Mouse (Mus musculus): Measurements from ENCODE around the gene Vegfb. TPM values are rescaled to one million over a fixed set of nuclear protein-coding genes. Genes with fewer than 3 reads are reported as not detected.
"Not testable (repeated sequence)": the region's sequence is repeated elsewhere in the genome, so short reads cannot be mapped to it uniquely, and the experiment has no call there.

The Vegfb gene
- total RNA-seq, 2 experiments from 2014 or later, result 110 to 139 TPM

GRCm38 (mm10) chr19:6992011-6992858, 4.8 kb upstream of the Vegfb start, which contains the start of gene Dnajc4:
Gene Dnajc4, minus strand, starts transcription at chr19:6992572.
- DNase-seq, result peak; percentile 97

DNA sequence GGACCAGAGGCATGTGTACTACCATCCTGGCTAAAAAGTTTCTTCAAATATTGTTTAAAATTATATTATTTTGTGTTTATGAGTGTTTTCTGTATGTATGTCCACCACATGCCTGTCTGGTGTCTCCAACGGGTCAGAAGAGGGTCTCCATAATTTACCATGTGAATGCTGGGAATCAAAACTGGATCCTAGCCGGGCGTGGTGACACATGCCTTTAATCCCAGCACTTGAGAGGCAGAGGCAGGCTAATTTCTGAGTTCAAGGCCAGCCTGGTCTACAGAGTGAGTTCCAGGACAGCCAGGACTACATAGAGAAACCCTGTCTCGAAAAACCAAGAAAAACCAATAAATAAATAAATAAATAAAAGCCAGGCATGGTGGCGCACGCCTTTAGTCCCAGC, 3.7 kb upstream of the Vegfb start:
- not testable (repeated sequence) for DNase-seq

DNA sequence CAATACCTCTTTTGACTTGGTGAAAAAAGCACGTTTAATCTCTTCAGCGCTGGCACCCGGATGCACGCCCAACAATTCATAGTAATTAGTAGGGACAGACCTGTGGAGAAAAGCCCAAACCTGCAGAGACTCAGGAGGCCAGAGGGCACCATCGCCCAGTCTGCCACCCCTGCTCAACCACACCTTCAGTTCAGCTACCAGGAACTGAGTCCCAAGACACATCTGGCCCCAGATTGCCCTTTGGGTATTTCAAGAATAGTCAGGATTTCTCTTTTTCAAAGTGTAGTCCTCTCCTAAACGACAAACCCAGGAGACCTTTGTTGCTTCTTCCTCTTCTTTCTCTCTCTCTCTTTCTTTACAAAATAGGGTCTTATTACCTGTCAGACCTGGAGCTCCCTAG, 3.3 kb upstream of the Vegfb start:
- no peak for DNase-seq

GRCm38 (mm10) chr19:6989251-6989650, 1.8 kb upstream of the Vegfb start:
- DNase-seq, result no peak

DNA sequence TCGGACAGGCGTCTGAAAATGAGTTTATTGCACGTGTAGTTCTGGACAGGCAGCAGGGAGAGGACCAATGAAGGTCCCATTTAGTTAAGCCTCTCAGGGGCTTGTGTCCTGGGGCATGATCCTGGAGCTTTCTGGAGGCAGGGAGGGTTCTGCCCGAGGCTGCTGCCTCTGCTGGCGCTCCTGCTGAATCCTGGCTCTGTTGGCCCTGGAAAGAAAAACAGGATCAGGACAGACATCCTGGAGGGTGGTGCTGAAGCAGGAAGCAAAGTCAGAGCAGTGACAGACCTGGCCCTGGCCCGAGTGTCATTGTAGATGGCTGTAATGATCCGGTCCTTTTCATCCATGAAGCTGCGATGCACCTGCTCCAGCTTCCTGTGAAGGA, 444 bp upstream of the Vegfb start:
- DNase-seq, result no peak

DNA sequence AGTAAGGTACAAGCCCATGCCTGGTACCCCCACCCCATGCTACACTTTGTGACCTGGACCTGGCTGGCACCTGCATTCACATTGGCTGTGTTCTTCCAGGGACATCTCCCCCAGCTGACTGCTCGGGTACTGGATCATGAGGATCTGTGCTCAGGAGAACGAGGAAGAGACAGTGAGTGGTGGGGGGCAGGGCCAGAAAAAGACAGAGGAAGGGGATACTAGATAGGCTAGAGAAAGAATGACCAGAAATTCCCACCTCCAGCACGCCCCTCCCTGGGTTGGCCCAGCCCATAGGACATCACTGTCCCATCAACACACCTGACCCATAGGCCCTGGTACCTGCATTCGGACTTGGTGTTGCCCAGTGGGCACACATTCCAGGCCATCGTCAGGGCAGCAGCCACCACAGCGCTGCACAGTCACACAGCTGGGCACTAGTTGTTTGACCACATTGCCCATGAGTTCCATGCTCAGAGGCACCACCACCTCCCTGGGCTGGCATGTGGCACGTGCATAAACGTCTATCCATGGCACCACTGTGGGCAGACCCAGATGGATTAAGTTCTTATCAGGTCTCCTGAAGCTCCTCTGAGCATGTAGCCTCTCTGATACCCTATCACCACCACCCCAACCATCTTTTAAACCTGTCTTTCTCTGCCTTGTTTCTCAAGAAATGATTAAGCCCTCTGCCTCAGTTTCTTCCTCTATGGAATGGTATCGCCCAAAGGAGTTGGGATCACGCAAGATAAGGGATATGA, 1.3 kb downstream of the Vegfb start:
- no peak for DNase-seq

DNA sequence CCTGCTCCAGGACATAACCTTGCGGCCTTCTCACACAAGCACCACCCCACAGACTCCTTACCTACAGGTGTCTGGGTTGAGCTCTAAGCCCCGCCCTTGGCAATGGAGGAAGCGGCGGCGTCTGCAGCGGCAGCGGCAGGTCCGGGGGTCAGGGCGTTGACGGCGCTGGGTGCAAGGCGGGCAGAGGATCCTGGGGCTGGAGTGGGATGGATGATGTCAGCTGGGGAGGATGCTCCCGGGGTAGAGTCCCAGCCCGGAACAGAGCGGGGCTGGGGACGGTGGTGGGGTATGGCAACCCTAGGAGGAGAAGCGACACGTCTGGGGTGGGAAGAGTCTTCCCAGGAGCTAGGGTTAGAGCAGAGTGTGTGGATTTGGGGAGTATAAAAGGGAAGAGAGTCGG, 2.2 kb downstream of the Vegfb start:
- no peak for DNase-seq

DNA sequence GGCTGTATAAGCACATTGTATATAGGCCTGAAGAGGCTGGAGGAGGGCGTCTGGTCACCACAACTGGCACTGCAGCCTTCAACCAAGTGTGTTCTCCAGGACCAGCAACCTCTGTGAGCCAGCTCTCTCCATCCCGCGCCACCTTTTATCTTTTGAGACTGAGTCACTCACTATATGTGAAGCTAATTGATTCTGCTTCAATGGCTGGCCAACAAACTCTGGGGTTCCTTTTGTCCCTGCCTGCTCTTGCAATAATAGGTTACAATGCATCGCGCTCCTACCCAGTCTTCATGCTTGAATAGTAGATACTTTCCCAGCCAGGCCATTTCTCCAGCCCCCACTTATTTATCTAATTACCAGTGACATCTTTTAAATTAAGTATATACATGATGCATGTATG, 3.8 kb downstream of the Vegfb start:
- no peak for DNase-seq

DNA sequence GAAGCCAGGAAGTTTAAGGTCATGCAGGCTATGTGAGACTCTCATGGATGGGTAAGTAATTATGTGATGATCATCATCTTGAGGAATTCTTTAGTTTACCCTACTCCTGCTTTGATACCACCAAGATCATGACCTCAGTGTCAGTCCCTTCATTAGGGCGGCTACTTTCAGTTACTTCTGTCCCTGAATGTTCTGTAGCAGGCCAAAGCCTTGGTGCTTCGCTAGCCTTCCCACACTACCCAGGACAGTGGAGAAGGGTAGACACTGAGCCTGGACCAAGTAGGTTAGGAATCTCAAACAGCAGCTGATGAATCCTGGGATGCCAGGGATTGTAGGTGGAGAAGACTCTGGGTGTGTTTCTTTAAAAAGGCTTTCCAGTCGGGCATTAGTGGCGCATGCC, 6.0 kb downstream of the Vegfb start:
- DNase-seq, result no peak

DNA sequence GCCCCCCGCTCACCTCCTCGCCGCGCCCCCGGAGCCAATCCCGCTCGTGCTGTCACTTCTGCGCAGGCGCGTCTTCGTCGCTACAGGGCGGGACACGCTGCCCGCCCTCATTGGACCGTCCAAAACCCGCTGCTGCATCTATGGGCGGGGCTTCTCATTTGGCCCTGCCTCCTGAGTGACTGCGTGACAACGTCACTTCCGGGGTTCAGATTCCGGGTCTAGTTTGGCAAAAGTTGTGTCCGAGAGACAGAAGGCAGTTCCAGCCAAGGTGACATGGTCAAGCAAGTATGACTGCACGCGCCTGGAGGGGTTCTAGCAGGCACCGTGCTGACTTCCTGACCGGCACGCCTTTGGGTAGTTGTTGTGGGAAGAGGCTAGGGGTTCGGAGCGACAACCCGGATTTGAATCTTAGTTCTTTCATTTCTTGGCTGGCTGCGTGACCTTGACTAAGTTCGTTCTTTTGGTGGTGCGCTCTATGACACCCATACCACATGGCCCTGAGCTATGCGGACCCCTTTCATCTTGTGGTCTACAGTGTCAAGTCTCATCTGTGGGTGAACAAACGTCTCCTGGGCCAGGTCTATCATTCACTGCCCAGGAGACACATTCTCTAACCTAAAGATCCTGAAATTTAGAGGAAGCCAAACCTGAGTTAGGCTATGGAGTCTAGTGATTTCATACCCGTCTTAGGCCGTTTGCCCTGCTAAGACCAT, 6.9 kb downstream of the Vegfb start, which contains the start of gene Fkbp2:
Fkbp2 (minus strand) TSS at position 121 of the 713 bp plus-strand sequence.
- DNase-seq, result peak; percentile 98

DNA sequence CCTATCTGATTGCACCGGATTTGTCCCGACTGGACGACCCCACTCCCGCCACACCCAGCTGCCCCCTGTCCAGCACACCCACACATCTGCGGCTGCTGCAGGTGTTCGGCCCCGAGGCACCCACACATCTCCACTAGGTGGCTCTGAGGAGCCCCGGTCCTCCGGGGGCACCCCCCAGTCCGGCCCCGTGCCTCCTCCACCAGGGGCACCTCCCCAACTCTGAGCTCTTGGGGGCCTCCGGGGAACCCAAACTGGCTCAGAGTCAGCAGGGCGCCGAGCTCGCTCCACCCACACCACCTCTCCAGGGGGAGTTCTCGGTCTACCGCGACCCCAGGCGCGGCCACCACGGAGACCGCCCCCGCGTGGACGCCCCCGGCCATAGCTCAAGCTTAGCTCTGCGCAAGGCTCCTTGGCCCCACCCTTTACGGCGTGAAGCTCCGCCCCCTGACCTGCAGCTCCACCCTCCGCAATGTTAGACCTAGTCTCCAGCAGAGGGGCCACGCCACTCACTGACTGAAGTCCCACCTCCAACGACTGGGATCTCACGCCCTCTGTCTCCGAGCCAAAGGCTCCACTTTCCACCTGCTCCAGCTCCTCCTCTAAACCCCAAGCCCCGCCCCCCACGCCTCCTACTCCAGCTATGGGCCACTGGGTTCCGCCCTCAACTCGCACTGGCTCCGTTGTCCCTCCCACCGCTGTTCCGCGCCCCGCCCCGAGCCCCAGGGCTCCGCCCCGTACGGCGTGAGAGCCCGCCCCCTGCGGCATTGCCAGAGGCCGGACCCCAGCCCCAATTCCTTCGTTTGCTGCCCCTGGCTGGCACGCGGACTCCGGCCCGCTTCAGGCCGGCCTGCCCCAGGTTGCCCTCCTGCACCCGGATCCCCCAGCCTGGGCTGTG, 7.7 kb downstream of the Vegfb start:
- DNase-seq, result peak; percentile 100

DNA sequence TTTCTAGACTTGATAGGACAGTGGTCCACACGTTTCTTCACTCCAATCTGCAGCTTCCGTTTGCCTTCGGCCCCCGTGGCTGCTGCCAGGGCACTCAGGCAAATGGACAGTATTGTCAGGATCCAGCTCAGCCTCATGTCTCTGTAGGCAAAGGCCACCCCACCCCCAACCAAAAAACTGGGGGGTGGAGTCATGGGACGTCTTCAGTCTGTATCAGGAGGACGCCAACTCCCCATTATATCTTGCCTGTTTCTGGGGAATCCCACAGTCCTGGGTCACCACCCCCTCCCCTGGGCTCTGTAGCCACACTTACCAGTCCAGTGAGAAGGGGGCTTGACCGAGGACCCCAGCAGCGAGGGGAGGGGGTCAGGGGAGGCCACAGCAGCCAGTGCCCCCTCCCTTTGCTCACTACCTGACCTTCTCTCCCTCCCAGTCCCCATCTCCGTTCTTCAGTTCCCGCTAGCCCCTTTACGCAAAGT, 8.4 kb downstream of the Vegfb start:
- peak; percentile 64 for DNase-seq

DNA sequence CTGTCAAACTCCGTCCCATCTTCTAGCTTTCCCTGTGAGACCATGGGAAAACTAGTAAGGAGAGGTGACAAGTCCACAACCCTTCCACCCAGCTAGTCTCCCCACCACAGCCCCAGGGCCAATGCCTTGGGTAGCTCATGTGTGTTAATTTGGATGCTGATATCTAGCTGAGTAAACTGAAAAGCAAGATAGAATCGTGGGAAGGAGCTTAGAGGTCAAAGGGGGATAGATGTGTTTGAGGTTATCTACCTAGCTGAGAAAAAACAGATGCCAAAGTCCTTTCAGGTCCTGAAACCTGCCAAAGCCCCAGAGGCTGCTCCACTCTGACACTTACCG, 8.8 kb downstream of the Vegfb start:
- DNase-seq, result no peak

- DNase-seq, result no peak
Observed at GRCm38 (mm10) chr19:6977759-6978638, 9.5 kb downstream of the Vegfb start.

GRCm38 (mm10) chr19:6975537-6976521, 11.6 kb downstream of the Vegfb start, which contains the start of gene Plcb3:
Gene Plcb3, minus strand, starts transcription at chr19:6976470.
- DNase-seq, result peak; percentile 84

DNA sequence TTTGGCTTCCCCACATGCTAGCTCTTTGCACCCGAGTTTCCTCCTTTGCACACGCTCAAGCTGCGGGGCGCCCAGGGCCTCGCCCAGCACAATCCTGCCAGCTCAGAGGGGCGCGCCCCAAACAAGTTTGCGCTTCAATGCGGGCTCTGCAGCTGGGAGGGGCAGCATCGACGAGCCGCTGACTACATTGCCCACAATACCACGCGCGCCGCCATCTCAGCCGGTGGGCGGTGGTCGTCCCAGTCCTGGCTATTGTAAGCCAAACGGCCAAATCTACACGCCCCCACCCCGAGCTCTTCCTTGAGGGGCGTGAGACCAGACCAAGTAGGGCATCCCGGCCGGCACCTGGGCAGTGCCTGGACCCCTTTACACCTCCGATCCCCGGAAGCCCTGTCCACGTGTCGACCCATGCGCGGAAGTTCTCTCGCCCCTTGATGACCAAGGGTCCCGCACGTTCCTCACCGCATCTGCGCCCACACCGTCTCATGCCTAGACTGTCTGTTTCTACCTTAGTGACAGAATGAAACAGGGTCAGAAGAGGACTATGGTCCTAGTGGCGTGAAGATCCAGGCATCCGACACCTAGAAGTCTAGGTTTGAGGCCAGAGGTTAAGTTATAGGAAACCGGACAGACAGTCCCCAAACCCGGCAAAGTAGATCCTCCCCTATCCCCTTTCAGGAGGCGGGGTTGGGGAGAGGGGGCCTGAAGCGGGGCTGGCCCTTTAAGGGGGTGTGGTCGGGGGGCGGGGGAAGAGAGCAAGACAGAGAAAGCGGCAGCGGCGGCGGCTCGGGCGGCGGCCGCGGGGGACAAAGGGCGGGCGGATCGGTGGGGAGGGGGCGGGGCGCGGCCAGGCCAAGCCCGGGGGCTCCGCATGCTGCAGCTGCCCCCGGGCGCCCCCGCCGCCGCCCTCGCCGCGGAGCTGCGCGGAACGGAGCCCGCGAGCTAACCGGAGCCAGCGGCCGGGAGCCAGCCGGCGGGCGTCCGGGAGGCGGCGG, 12.9 kb downstream of the Vegfb start, which contains the start of gene Ppp1r14b:
Ppp1r14b (plus strand) TSS at position 758 of the 995 bp plus-strand sequence.
- DNase-seq, result peak; percentile 91

- no peak for DNase-seq
Observed at GRCm38 (mm10) chr19:6973581-6974190, 13.8 kb downstream of the Vegfb start.
